Mouse (Mus musculus): ENCODE data around the gene Mindy2. TPM values are rescaled to one million over a fixed set of nuclear protein-coding genes. Genes with fewer than 3 reads are reported as not detected.

The Mindy2 gene
- total RNA-seq (2015; ENCODE audit: low replicate concordance) (76.4 and 97.3 TPM in 2 replicates), total RNA-seq (2017; ENCODE audit: low replicate concordance) (78.0 and 94.2 TPM in 2 replicates)

- ATAC-seq (replicated peaks; ENCODE audit: low FRiP score, poor library complexity, severe bottlenecking): peak; percentile 88
Observed at GRCm38 (mm10) chr9:70657013-70657967, at the start of gene Mindy2. Gene Mindy2, minus strand, starts transcription at chr9:70657174.

DNA sequence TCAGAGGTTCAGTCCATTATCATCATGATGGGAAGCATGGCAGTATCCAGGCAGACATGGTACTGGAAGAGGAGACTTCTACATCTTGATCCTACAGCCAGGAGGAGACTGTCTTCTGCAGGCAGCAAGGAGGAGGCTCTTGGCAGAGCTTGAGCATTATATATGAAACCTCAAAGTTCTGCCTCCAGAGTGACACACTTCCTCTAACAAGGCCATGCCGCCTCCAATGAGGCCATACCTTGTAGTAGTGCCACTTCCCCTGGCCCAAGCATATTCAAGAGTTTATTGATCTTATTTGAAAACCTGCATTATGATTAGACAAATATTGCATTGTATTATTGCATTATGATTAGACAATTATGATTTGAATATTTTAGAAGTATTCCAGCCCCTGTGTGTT is 49.5 kb upstream of the Mindy2 start:
- no peak for ATAC-seq (replicated peaks; ENCODE audit: low FRiP score, poor library complexity, severe bottlenecking)

- peak; percentile 73 for ATAC-seq (replicated peaks; ENCODE audit: low FRiP score, poor library complexity, severe bottlenecking)
Observed at GRCm38 (mm10) chr9:70703597-70704203, 46.7 kb upstream of the Mindy2 start.

GRCm38 (mm10) chr9:70698090-70698489 is 41.1 kb upstream of the Mindy2 start:
- ATAC-seq (replicated peaks; ENCODE audit: low FRiP score, poor library complexity, severe bottlenecking): no peak

GRCm38 (mm10) chr9:70695723-70696122 is 38.7 kb upstream of the Mindy2 start:
- no peak for ATAC-seq (replicated peaks; ENCODE audit: low FRiP score, poor library complexity, severe bottlenecking)

- no peak for ATAC-seq (replicated peaks; ENCODE audit: low FRiP score, poor library complexity, severe bottlenecking)
Observed at GRCm38 (mm10) chr9:70691772-70692693, 35.1 kb upstream of the Mindy2 start.

DNA sequence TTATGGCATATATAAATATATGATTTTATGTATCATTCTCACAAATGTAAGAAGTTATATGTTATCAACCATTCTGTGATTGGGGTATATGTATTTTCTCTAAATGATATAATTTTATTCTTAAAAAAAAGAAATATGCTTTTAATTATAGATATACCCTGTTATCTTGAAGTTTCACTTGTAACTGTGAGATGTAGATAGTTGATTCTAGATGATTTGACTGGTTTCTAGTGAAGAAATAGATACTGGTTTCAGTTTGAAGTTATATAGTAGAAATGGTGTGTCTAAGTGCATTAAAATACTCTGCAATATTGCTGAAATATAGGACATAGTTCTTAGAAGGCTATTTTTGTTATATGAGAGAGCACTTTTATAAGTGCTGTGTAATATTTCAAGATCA is 33.6 kb upstream of the Mindy2 start:
- ATAC-seq (replicated peaks; ENCODE audit: low FRiP score, poor library complexity, severe bottlenecking): no peak

GRCm38 (mm10) chr9:70689926-70690325 is 33.0 kb upstream of the Mindy2 start:
- ATAC-seq (replicated peaks; ENCODE audit: low FRiP score, poor library complexity, severe bottlenecking): no peak

DNA sequence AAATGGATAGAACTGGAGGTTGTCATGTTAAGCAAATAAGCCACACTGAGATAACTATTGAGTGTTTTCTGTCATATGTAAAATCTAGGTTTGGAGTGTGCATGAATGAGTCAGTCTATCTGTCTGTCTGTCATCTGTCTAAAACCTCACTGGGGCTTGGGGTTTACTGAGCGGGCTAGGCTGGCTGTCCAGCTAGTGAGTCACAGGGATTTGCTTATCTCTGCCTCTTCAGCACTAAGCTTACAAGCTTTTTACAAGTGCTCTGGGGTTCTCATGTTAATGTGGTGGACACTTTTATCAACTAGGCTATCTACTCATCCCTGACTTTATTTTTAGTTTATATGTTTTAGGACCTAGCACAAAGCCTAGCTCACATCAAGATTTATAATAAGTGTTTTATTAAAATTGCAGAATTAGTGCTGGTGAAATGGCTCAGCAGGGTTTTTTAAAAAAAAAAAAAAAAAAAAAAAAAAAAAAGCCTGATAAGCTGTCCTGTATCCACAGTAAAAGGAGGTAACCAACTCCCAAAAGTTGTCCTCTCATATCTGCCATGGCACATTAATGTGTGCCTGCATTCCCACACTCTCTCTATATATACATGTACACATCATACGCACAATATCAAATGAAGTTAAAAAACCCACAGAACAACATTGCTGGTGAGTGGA is 31.5 kb upstream of the Mindy2 start:
- ATAC-seq (replicated peaks; ENCODE audit: low FRiP score, poor library complexity, severe bottlenecking): peak; percentile 45; the same call in 1 of the 2 replicates

GRCm38 (mm10) chr9:70682202-70682601 is 25.2 kb upstream of the Mindy2 start:
- ATAC-seq (replicated peaks; ENCODE audit: low FRiP score, poor library complexity, severe bottlenecking): no peak

GRCm38 (mm10) chr9:70679132-70680091 is 22.4 kb upstream of the Mindy2 start:
- ATAC-seq (replicated peaks; ENCODE audit: low FRiP score, poor library complexity, severe bottlenecking): peak; percentile 48

- peak; percentile 92 for ATAC-seq (replicated peaks; ENCODE audit: low FRiP score, poor library complexity, severe bottlenecking)
Observed at GRCm38 (mm10) chr9:70678682-70679131, 21.7 kb upstream of the Mindy2 start, which contains the start of gene Adam10. Gene Adam10, plus strand, starts transcription at chr9:70678997.

GRCm38 (mm10) chr9:70675961-70676360 is 19.0 kb upstream of the Mindy2 start:
- no peak for ATAC-seq (replicated peaks; ENCODE audit: low FRiP score, poor library complexity, severe bottlenecking)

DNA sequence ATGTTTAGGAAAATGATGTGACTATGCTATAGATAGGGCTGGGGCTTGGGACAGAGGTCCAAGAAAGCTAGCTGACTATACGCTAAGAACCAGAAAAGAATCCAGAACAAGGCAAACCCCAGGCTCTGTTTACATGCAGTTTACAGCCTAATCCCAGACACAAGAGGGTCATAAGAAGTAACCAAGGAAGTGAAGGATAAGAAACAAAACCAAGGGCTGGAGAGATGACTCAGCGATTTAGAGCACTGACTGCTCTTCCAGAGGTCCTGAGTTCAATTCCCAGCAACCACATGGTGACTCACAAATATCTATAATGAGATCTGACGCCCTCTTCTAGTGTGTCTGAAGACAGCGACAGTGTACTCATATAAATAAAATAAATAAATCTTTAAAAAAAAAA is 18.1 kb upstream of the Mindy2 start:
- no peak for ATAC-seq (replicated peaks; ENCODE audit: low FRiP score, poor library complexity, severe bottlenecking)

DNA sequence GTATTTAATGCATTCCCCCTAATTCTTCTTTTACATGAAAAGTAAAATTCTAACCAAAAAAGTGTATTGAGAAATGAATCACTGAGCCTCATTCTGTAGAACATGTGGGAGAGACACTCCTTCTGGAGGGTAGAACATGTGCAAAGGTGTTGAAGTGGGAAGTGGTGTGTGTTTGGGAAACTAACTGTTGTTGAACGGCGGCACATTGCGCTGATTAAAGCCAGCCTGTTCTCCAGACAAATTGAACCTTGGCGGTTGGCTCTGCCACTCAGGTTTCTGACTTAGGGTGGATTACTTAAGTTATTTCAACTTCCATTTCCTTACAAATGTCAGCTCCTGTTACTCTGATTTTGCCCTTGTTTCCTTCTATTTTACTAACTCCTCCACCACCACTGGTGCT is 16.7 kb upstream of the Mindy2 start:
- no peak for ATAC-seq (replicated peaks; ENCODE audit: low FRiP score, poor library complexity, severe bottlenecking)

GRCm38 (mm10) chr9:70671772-70672579 is 15.0 kb upstream of the Mindy2 start:
- no peak for ATAC-seq (replicated peaks; ENCODE audit: low FRiP score, poor library complexity, severe bottlenecking)

- ATAC-seq (replicated peaks; ENCODE audit: low FRiP score, poor library complexity, severe bottlenecking): peak; percentile 49
Observed at GRCm38 (mm10) chr9:70671278-70671677, 14.3 kb upstream of the Mindy2 start.
